Mouse (Mus musculus) right cerebral cortex, postnatal 4 days (tissue): ENCODE measurements at regions not wholly inside any gene's neighbourhood (a gene's known extent, or its start where the extent isn't known, plus 50 kb on each side); places are given as distances from the start of the nearest gene placed in this dataset.

ENCODE experiments used
- DNase-seq: peaks from one replicate; pipeline ENCODE4 v3.0.0-alpha.2; 2022

- DNase-seq = no peak
Measured at GRCm38 (mm10) chr15:63670561-63670960, 174.4 kb downstream of the Gsdmc2 start.

- DNase-seq = no peak
Measured at GRCm38 (mm10) chr15:63667536-63667935, 177.4 kb downstream of the Gsdmc2 start.

DNA sequence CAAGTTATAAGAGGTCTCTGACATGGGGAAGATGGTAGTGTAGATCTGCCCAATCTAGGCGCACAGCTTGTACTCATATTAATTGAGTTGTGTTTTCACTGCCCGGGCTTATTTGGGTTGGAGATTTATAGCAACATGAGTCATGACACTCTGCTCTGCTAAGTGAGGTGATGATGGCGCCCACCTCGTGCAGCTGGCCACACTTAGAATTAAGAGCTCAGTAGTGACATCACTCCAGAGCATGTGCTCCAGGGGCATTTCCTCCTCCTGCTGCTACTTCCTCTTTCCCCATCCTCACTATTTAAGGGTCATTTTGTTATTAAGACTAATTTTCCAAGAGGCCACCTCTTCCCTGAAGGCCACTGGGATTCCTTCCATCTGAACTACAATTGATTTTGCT, 179.5 kb downstream of the Gsdmc2 start:
- no peak for DNase-seq

DNA sequence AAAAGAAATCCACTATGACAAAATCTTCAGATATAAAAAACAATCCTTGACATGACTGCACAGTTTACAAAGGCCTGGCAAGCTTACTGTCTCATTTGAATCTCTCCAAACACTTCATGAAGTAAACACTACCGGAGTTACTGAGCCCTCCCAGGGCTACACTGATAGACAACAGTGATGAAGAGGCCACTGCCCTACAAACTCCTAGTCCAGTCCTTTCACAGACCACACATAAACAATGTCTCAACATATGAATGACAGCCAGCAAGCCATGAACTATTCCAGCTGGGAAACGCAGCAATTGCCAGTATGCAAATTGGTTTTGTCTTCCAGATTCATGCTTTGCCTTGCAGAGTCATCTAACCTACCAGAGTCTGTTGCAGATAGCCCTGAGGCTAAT, 180.1 kb downstream of the Gsdmc2 start:
- no peak for DNase-seq

GRCm38 (mm10) chr15:63662183-63662582, 182.8 kb downstream of the Gsdmc2 start:
- no peak for DNase-seq

DNA sequence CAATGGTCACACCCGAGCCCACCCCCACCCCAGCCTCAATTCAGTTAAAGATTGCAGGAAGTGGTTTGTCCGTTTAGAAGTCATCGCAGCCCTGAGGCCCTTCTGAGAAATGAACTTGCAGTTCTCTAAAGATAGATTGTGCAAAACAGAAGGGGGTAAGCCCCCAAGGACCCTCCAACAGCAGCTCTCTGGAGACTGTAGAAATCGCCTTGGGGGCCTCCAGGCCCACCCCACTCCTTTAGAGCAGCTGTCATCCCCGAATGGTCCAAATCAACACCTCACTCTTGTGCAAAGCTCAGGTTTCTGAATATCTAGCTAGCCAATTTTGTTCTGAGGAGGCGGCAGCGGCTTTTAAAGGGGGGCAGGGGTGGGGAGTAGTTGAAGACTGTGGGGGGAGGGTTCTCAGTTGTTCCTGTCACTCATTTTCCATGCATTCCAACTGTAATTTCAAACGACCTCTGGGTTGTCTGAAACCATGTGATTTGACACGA, 186.9 kb downstream of the Gsdmc2 start:
- no peak for DNase-seq

GRCm38 (mm10) chr15:63652216-63652961, 192.6 kb downstream of the Gsdmc2 start:
- DNase-seq = peak; percentile 96

GRCm38 (mm10) chr15:63651120-63651519, 193.9 kb downstream of the Gsdmc2 start:
- DNase-seq = no peak

GRCm38 (mm10) chr15:63648142-63648989, 196.6 kb downstream of the Gsdmc2 start:
- DNase-seq = no peak

DNA sequence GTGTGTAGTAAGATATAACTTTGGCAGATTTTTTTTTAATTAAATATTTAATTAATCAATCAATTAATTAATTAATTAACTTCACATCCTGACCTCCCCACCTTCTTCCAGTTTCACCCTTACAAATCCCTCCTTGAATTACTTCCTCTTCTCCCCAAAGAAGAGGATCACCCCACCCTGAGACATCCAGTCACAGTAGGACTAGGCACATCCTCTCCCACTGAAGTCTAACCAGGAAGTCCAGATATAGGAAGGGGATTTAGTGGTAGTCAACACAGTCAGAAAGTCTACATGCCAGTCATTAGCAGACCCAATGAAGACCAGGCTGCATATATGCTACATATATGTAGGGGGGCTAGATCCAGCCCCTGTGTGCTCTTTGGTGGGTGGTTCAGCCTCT, 220.2 kb downstream of the Gsdmc2 start:
- no peak for DNase-seq

DNA sequence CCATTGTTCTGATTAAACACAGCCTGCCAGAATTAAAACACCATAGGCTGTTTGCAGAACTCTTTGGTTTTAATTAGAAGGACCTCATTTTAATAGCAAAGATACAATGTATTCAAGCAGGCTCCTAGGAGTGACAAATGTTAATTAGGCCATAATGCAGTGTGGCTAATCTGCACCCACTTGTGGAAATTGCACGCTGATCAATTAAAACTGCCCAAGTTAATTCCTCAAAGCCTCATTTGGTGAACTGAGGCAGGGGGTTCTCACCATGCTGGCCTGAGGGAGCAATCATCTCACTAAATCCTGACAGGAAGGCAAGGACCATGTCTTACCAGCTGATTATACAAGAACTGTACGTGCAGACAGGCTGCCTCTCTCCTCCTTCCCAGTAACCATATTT, 220.7 kb downstream of the Gsdmc2 start:
- no peak for DNase-seq

DNA sequence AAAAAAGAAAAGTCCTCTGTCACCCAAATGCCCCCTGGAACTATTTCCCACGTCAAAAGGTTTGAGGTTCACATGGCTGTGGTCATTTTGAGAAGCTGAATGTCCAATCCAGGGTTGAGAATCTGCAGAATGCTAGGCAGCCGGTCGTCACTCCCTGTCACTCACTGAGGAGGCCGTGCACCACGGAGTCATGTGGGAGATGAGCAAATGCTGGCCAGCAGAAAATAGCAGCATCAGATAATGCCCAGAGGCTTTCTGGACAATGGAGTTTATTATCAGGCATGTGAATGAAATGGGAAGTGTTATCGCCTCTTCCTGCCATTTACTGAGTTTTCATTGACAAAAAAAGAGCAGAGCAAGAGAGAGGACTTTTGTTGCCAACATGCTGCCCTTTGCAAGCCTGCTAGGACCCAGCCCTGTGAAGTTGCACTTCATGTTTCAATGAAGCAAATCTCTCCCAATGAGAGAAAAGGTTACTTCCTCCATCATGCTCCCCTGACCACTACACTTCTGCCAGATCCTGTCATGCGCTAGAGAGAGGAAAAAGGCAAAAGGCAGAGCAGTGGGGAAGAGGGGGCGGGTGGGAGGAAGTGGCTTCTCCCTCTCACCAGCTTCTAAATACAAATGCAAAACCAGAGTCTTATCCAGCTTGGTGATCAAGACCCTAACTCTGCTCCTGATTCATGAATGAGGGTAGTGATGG, 228.3 kb downstream of the Gsdmc2 start:
- no peak for DNase-seq

DNA sequence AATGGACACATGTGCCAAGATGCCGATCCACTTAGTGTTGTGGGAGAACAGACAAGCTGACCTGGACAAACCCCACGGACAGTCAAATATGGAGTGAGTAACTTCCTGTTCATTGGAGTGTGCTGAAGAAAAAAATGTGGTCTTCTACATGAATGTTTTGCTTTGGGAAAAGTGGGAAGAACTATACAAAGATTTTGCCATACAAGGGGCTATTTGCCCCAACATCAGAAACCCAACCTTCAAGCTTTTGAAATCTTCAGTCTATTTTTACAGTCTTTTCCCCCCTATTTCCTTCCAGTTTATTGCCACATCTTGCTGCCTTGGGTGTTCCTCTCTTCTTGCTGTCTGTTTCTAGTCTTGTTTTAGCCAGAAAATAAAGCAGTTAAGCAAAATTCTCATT, 230.8 kb downstream of the Gsdmc2 start:
- no peak for DNase-seq

GRCm38 (mm10) chr15:63613120-63613519, 231.9 kb downstream of the Gsdmc2 start:
- no peak for DNase-seq

- DNase-seq = no peak
Measured at GRCm38 (mm10) chr15:63611161-63611560, 233.8 kb downstream of the Gsdmc2 start.

GRCm38 (mm10) chr15:63603100-63603714, 241.8 kb downstream of the Gsdmc2 start:
- DNase-seq = no peak

- DNase-seq = peak; percentile 15
Measured at GRCm38 (mm10) chr15:63601543-63601942, 243.4 kb downstream of the Gsdmc2 start.

DNA sequence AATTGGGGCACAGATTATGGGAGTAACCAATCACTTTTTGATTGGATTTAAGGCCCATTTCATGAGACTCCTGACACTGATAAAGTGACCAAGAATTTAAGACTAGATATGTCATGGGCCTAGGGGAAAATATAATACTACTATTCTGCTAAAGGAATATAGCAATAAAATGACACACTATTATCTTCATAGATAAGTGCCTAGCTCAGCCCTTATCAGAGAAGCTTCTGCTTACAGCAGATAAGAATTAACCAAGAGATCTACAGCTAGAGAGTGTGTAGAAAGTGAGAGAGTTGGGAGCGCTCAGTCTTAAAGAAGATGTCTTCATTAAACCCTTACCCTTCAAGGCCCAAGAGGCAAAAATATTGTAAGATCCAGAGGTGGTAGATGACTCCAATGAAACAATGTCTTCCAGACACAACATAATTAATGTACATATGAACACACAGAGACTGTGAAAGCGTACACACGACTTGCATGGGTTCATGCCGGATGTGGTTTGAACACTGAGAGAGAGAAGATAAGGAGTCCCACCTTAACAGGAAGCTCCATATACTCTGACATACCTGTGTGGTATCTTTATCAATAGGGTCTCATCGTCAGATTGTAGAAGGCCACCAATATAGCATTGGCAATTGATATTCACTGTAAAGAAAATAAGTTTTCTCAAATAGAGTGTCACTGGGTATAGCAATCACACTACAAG, 252.1 kb downstream of the Gsdmc2 start:
- DNase-seq = no peak

DNA sequence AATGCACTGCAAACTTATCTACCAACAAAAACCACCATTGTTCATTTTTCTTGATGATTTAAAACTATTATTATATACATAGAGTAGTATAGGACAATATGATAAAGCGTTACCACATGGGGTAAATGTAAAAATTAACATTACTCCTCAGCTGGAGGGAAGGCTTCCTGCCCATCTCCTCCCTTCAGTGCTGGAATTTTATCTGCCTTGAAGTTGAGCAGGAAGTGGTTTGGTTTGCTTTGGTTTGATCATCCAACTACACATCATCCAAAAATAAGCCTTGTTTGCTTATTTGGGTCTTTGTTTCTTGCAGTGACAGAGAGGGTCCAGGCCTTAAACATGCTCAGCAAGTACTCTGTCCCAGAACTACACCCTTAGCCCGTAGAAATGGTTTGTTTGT, 285.7 kb downstream of the Gsdmc2 start:
- DNase-seq = no peak

DNA sequence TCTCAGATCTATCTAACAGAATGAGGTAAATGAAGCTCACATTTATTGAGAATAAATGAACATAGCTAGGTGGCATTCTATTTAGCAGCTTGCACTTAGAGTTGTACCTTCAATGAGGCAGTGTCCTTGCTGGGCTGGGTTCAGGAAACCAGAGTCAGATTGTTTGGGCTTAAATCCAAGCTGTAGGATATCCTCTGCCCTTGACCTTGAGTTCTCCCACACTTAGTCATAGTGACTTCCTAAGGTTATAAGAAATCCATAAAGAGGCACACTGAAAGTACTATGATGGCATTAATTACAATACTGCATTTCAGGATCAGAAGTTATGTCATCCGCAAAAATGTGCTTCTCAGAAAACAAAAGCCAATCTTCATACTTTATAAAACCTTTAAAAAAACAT, 286.3 kb downstream of the Gsdmc2 start:
- no peak for DNase-seq

DNA sequence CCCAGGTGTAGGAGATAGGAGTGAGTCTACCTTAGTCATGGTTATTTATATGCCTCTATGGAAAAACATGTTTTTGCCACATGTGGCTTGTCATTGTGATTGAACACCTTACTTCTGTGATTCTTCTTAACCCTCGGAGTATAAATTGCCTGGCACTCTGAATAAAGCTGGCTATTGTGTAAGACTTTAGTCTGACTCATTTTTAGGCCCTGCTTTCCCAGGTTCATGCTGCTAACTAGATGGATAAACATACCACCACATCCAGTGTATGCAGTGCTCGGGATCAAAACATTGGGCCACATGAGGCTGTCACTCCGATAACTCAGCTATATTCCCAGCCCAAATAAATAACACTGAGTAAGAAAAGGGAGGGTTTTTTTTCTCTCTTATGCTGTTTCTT, 287.2 kb downstream of the Gsdmc2 start:
- no peak for DNase-seq

DNA sequence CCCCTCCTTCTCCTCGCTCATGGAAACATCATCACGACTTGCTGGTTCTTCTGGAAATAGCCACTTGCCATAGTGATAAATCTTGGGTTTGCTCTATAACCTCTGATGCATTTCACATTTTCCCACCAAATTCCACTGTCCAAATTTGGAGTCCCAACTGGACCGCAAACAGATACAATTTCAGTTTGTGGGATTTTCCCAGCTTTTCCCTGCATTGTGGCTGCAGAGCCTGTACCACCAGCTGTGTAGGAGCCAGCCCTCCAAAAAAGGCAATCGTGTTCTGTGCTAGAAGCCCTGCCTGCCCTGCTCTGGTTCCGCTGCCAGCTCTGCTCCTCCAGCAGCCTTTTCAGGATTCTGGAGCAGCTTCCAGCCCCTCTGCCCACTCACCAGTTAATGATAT, 291.4 kb downstream of the Gsdmc2 start:
- DNase-seq = no peak
